Mouse (Mus musculus): Measurements from ENCODE around the gene Scgb1b30. TPM values are rescaled to one million over a fixed set of nuclear protein-coding genes. Genes with fewer than 3 reads are reported as not detected.
A peak's percentile ranks its signal among the peaks of the same experiment; 100 is the strongest.
"Not testable (repeated sequence)": the region's sequence is repeated elsewhere in the genome, so short reads cannot be mapped to it uniquely, and the experiment has no call there.

Gene Scgb1b30
- not detected for total RNA-seq (2021)
- long read RNA-seq, experiment 1, result 0 reads
- long read RNA-seq, experiment 2, result 0 reads

DNA sequence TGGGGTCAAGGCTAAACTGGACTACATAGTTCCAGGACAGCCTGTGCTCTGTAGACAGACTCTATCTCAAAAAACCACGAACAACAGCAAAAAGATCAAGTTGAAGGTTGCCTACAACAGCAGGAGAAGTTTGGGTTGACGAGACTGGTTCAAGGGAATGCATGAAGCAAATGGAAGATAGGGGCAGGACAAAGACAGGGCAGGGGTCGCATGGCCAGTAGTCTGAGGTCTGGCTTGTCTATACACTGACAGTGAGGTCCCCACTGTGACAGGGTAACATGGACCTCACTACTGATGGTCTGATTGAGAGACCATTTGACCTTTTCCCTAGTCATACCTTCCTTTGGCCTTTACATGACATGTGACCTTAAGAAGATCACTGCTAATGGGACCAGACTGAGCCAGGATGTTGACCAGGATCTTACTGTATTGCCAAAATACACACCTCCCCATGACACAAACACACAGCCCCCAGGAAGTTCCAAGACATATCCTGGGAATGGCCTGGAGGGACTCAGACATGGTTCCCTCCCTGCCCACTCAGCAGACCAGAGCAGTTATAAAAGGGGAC lies at the start of gene Scgb1b30:
Gene Scgb1b30 (plus strand): TSS at position 521 of the 571 bp plus-strand sequence.
- no peak for DNase-seq

- not testable (repeated sequence) for DNase-seq
Measured at GRCm38 (mm10) chr7:34068132-34068531, 27.1 kb upstream of the Scgb1b30 start.

- DNase-seq, result no peak
Measured at GRCm38 (mm10) chr7:34100002-34100401, 4.8 kb downstream of the Scgb1b30 start.

DNA sequence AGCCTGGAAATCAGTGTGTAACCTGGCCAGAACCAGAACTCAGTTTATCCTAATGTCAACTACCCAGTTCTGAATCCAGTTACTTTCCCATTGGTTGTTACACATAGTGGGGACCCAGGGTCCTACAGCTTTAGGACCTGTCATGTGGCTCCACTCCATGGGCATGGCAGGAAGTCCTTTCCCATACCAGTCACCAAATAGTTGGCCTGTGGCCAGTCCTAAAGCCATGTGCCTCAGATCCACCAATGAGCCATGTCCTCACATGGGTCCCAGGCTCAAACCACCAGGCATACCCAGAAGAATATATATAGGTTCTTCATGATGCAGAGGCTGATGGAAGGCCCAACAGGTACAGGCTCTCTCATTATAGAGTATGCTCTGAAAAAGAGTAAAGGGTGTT lies 6.0 kb downstream of the Scgb1b30 start:
- no peak for DNase-seq

DNA sequence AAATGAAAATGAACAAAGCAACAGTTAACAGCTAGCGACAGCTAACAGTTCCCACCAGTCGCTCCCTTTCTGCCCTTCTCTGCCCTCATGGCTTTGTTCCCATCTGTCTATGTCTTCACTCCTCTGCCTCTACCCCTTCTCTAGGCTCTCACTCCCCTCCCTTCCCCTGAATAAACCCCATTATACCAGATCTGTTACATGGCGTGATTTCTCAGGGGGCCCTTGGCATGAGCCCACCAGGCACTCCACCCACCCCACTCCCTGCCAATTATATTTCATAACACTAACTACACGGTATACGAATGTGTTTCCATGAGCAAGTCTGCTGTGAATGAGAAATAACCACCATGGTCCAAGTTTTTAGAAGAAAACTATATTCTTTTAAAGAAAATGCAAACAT lies 14.0 kb downstream of the Scgb1b30 start:
- no peak for DNase-seq

DNA sequence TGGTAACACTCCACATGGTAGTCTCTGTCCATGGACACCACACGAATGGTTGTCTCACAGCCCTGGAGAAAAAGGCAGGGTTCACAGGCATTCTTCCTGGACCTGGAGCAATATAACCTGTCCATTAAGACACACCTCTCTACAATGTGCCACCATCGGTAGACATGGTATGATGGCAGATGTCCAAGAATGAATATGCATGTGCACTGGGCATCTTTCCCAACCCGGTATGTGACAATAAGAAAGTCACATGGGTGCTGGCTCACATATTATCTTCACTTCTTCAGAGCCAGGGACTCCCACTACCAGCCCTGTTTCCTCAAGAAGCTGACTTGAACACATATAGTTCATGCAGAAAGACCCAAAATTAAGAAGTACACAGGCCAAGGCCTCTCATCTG lies 21.4 kb downstream of the Scgb1b30 start:
- DNase-seq, result no peak

DNA sequence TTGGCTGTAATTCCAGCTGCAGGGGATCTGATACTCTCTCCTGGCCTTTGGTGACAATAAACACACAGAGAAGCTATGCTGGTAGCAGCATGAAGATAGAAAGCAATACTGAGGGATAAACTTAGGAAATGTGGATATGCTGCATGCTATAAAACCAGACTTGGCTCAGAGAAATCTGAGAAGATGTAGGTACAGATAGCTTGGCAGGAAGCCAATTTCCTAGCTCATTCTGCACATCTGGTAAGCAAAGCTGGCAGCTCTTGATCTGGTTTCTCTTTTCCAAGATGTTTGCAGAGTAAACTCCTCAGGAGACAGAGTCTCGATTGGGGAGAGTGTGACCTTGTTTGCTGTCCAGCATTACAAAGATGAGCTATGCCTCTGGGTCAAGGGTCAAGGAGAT lies 25.4 kb downstream of the Scgb1b30 start:
- DNase-seq, result not testable (repeated sequence)

GRCm38 (mm10) chr7:34122987-34123720 lies 27.9 kb downstream of the Scgb1b30 start:
- no peak for DNase-seq

DNA sequence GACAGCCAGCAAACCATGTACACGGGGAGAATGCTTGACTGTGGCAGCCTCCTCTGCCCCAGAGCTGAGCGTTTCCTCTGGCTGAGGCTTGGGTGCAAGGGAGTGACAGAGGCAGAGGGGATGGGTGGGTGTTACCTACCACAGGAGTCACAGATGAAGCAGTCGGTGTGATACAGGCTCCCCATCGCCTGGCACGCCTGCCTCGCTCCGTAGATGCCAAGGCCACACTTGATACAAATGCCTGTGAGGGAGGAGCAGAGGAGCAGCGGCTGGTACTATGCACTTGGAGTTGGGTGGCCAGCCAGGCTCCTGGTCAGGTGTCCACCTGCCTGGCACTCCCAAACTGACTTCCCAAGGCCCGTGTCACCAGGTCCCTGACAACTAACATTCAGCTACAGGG lies 30.1 kb downstream of the Scgb1b30 start:
- DNase-seq, result no peak

DNA sequence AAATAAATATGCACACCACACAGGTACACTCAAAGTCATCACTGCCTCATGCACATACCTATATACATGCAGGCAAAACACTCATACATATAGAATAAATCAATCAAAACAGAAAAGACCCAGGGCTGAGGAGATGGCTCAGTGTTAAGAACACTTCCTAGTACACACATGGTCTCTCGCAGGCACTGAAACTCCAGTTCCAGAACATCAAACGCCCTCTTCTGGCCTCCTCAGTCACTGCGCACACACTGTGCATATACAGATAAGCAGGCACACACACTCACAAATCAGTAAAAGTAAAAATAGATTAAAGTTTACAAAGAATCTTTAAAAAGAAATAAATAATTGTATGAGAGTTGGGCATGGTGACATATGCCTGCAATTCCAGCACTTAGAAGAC lies 31.1 kb downstream of the Scgb1b30 start:
- DNase-seq, result no peak

GRCm38 (mm10) chr7:34131118-34131517 lies 35.9 kb downstream of the Scgb1b30 start:
- no peak for DNase-seq

DNA sequence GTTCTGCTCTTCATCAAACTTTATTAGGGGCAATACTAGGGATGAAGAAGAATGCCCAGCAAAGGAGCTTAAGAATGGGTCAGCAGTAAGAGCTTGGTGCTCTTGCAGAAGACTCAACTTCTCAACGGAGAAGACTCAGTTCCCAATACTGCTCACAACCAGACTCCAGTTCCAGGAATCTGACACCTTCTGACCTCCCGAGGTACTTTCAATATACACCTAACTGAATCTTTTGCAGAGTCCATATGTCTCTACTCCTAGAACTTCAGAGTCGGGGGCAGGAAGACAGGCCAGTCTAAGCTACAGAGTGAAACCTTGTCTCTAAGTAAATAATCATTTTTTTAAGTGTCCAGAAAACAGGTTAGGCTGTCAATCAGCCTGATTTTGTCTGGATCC lies 36.7 kb downstream of the Scgb1b30 start:
- DNase-seq, result no peak

GRCm38 (mm10) chr7:34132355-34133079 lies 37.3 kb downstream of the Scgb1b30 start:
- DNase-seq, result peak; percentile 20

- peak; percentile 85 for DNase-seq
Measured at GRCm38 (mm10) chr7:34133117-34133762, 38.0 kb downstream of the Scgb1b30 start, which contains the start of gene Wtip. Gene Wtip, minus strand, starts transcription at chr7:34133268.

- no peak for DNase-seq
Measured at GRCm38 (mm10) chr7:34134336-34134735, 39.1 kb downstream of the Scgb1b30 start.

- no peak for DNase-seq
Measured at GRCm38 (mm10) chr7:34139493-34139892, 44.3 kb downstream of the Scgb1b30 start.

DNA sequence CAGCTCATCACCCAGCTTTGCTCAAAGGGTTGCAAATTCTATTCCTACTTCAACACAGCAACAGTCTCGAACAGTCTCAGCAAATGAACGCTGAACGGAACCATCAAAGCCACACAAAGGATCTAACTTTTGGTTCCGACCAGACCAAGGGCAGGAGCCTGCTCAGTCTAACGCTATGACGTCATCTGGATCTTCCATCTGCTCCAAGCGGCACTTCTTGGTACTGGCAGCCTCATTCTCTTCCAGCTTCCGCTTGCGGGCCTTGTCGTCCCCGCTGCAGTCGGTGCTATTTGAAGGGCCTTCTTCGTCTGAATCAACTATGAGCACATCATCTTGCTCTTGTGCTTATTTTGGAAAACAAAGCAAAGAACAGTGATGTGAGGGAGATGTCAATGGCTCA lies 45.9 kb downstream of the Scgb1b30 start:
- no peak for DNase-seq

DNA sequence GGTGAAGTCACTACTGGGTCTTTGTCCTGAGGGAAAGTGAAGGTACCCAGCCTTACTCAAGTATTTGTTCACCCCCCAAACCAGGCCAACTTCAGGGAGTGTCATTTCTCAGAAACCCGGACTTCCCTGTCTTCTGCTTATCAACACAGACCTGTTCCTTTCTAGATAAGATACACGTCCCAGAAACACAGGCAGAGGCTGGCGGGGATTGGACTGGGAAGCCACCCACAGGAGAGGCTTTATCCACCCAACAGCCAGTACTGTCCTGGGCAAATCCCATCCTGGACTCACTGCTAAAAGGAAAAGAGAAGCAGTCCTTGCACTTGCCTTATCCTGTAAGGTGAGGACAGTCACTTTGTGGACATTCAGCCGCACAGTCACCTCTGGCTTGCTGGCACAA lies 52.0 kb downstream of the Scgb1b30 start:
- no peak for DNase-seq

All from gastrocnemius, postnatal 25 days (tissue).